Mouse (Mus musculus) stomach, postnatal 0 days (tissue): ENCODE results near the gene Podxl2.

ENCODE experiments used
- CTCF ChIP-seq: IDR thresholded peaks from 2 replicates; pipeline ENCODE4 v1.5.1; 2016; ENCODE audit warnings: antibody characterized with exemption, low read depth, mild to moderate bottlenecking, moderate library complexity
- EP300 ChIP-seq: optimal IDR thresholded peaks from 2 replicates; pipeline ENCODE3; 2016; ENCODE audit warnings: antibody characterized with exemption

- TF ChIP-seq CTCF (no peak), EP300 (no peak)
These were observed 38.6 kb upstream of the Podxl2 start for GRCm38 (mm10) chr6:88913440-88913839.
